Mouse (Mus musculus) intestine, postnatal 0 days (tissue): ENCODE measurements at regions not wholly inside any gene's neighbourhood (a gene's known extent, or its start where the extent isn't known, plus 50 kb on each side); places are given as distances from the start of the nearest gene placed in this dataset.
A peak's percentile ranks its signal among the peaks of the same experiment; 100 is the strongest.

Experiments used
- ATAC-seq: fragments of 200-750 bp; cut with Nextera tagmentation; 2 replicates; pipeline ENCODE4 v1.8.0; 2017; ENCODE audit warnings: mild to moderate bottlenecking, moderate TSS enrichment, moderate library complexity
- H3K27ac ChIP-seq: fragments of 300-500 bp; sonication (generic); 2 replicates; pipeline ENCODE4 v1.5.1; 2014; ENCODE audit warnings: mild to moderate bottlenecking, low read depth, low read length, moderate library complexity
- H3K27me3 ChIP-seq: fragments of 300-500 bp; sonication (generic); replicated peaks from 2 replicates; pipeline ENCODE4 v1.6.1; 2014; ENCODE audit warnings: low read length, mixed read lengths; ENCODE audit not compliant: control insufficient read depth, insufficient read depth
- H3K36me3 ChIP-seq: fragments of 300-500 bp; sonication (generic); 2 replicates; pipeline ENCODE4 v1.6.1; 2014; ENCODE audit warnings: mild to moderate bottlenecking, moderate library complexity; ENCODE audit not compliant: control insufficient read depth, insufficient read depth
- H3K4me1 ChIP-seq: fragments of 300-500 bp; sonication (generic); replicated peaks from 2 replicates; pipeline ENCODE4 v1.6.1; 2014; ENCODE audit warnings: antibody characterized with exemption, low read length, mixed read lengths; ENCODE audit not compliant: control insufficient read depth, insufficient read depth
- H3K4me2 ChIP-seq: fragments of 300-500 bp; sonication (generic); replicated peaks from 2 replicates; pipeline ENCODE4 v1.6.1; 2014; ENCODE audit warnings: low read depth, mild to moderate bottlenecking, moderate library complexity
- H3K4me3 ChIP-seq: fragments of 300-500 bp; sonication (generic); 2 replicates; pipeline ENCODE4 v1.5.1; 2014; ENCODE audit warnings: low read depth, low read length
- H3K9ac ChIP-seq: fragments of 300-500 bp; sonication (generic); 2 replicates; pipeline ENCODE4 v1.6.1; 2014; ENCODE audit warnings: mild to moderate bottlenecking, low read depth, low read length
- H3K9me3 ChIP-seq: fragments of 300-500 bp; sonication (generic); 2 replicates; pipeline ENCODE4 v1.6.1; 2016; ENCODE audit warnings: mixed run types; ENCODE audit not compliant: control insufficient read depth
- CTCF ChIP-seq: sonication (generic); IDR thresholded peaks from 2 replicates; pipeline ENCODE4 v1.5.1; 2016; ENCODE audit warnings: low read depth, mild to moderate bottlenecking, control low read depth, antibody characterized with exemption, moderate library complexity
- WGBS: fragments of 180-500 bp; shearing (Covaris S2); extraction: QIAGEN DNeasy Blood & Tissue Kit; methylation state at CpG from one replicate; pipeline ENCODE4 v1.1.7; 2014; 5-methylcytosine and 5-hydroxymethylcytosine counted together

GRCm38 (mm10) chr5:148454200-148454599 lies 54.5 kb upstream of the Slc7a1 start:
- WGBS = 35% methylated on average over 5 of the region's 5 CpGs
- Histone ChIP-seq H3K9ac (no peak overlapping the region), H3K36me3 (no peaks in the 10 kb centered on the region), H3K4me3 (no peak overlapping the region), H3K4me2 (no peak overlapping the region), H3K27me3 (0 out of 2 replicates have a peak, but pooled peaks cover 5% of the 10 kb centered on the region), H3K27ac (no peak overlapping the region), H3K9me3 (no peaks in the 10 kb centered on the region), H3K4me1 (no peaks in the 10 kb centered on the region)
- peak; percentile 77 for ATAC-seq
- TF ChIP-seq CTCF = no peak

DNA sequence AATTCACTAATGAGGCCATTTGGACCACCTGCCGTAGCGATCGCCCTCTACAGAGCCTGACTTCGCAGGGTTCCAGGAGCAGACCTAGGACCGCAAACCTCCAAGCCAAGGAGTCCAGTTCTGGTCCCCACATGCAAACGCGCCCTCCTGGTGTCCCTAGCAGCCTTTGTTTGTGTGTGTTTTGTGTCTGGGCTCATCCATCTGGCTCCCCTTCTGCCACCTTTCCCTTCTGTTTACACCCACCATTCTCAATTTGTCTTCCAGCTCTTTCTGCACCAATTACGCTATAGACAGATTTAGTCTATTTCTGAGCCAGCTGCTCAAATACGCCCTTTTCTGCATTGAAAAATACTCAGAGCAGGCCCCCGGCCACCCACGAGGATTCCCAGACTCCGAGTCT lies 54.1 kb upstream of the Slc7a1 start:
- Histone ChIP-seq H3K9me3 (no peaks in the 10 kb centered on the region), H3K36me3 (no peaks in the 10 kb centered on the region), H3K27me3 (0 out of 2 replicates have a peak, but pooled peaks cover 5% of the 10 kb centered on the region), H3K4me3 (no peak overlapping the region), H3K4me1 (no peaks in the 10 kb centered on the region), H3K9ac (no peak overlapping the region), H3K4me2 (no peak overlapping the region), H3K27ac (no peak overlapping the region)
- ATAC-seq = no peak
- no peak for TF ChIP-seq CTCF
- WGBS = 67% methylated on average over 12 of the region's 12 CpGs

DNA sequence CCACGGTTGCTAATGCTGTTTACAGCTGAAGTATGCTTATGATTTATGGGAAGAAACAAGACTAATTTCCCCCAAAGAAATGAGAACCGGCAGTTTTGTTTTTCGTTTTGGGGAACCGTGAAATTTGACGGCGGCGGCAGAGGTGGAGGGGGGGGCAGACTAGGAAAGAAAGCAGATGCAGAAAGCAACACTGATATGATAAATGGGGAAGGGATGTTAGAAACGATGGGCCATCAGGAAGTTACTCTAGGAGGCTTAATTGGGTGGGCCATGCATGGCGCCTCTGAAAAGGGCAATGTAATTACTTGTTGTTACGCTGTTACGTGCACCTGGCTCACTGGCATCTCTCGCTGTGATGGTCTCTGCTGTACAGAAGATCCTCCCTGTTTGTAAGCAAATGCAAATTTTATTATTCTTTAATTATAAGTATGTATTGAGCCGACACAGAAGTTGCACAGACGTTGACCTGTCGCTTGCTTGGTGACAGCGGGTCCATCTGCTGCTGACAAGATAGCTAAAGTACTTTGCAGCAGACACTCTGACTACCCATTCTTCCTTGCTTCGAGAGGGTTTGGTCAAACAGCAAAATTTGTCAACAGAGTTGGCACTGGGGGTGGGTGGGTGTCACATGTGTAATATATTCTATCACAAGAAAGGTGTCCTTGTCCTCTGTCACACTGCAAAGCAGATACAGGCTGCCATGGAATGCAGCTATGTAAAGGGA lies 53.4 kb upstream of the Slc7a1 start:
- H3K4me3 ChIP-seq = no peak overlapping the region
- H3K27me3 ChIP-seq = 0 out of 2 replicates have a peak, but pooled peaks cover 5% of the 10 kb centered on the region
- no peak for TF ChIP-seq CTCF
- no peak for ATAC-seq
- H3K27ac ChIP-seq = no peak overlapping the region
- WGBS = 80% methylated on average over 17 of the region's 17 CpGs
- H3K9ac ChIP-seq = no peak overlapping the region
- H3K9me3 ChIP-seq = no peaks in the 10 kb centered on the region
- no peaks in the 10 kb centered on the region for H3K4me1 ChIP-seq
- H3K4me2 ChIP-seq = no peak overlapping the region
- no peaks in the 10 kb centered on the region for H3K36me3 ChIP-seq

- TF ChIP-seq CTCF = peak; percentile 87
- Histone ChIP-seq H3K9me3 (no peaks in the 10 kb centered on the region), H3K9ac (no peak overlapping the region), H3K27ac (no peak overlapping the region), H3K4me1 (no peaks in the 10 kb centered on the region), H3K27me3 (0 out of 2 replicates have a peak, but pooled peaks cover 5% of the 10 kb centered on the region), H3K4me3 (no peak overlapping the region), H3K4me2 (no peak overlapping the region), H3K36me3 (no peaks in the 10 kb centered on the region)
- 35% methylated on average over 7 of the region's 7 CpGs for WGBS
- ATAC-seq = no peak
These were observed 52.1 kb upstream of the Slc7a1 start for GRCm38 (mm10) chr5:148451811-148452210.

- peak; percentile 53; the same call in 1 of the 2 replicates for ATAC-seq
- Histone ChIP-seq H3K4me2 (no peak overlapping the region), H3K4me3 (no peak overlapping the region), H3K27ac (no peak overlapping the region), H3K9ac (no peak overlapping the region), H3K27me3 (0 out of 2 replicates have a peak, but pooled peaks cover 5% of the 10 kb centered on the region), H3K4me1 (no peaks in the 10 kb centered on the region), H3K36me3 (no peaks in the 10 kb centered on the region), H3K9me3 (no peaks in the 10 kb centered on the region)
- WGBS = 29% methylated on average over 11 of the region's 11 CpGs
- TF ChIP-seq CTCF = peak; percentile 83
These were observed 51.2 kb upstream of the Slc7a1 start for GRCm38 (mm10) chr5:148450924-148451323.
